Mouse (Mus musculus) stomach, embryonic 14.5 days (tissue): ENCODE results near the gene Eif3k. TPM values are rescaled to one million over a fixed set of nuclear protein-coding genes. Genes with fewer than 3 reads are reported as not detected.

Source experiments
- ATAC-seq: fragments of 200-750 bp; cut with Nextera tagmentation; 2 replicates; pipeline ENCODE4 v1.8.0; 2017; ENCODE audit warnings: low read depth, moderate TSS enrichment; ENCODE audit not compliant: insufficient number of reproducible peaks, insufficient read depth, low FRiP score
- H3K27ac ChIP-seq: fragments of 300-500 bp; sonication (generic); 2 replicates; pipeline ENCODE4 v1.5.1; 2014; ENCODE audit warnings: mild to moderate bottlenecking, low read length, moderate library complexity, mixed read lengths
- H3K27me3 ChIP-seq: fragments of 300-500 bp; sonication (generic); 2 replicates; pipeline ENCODE4 v1.6.1; 2014; ENCODE audit warnings: low read length, control low read depth, mixed read lengths; ENCODE audit not compliant: control insufficient read depth, insufficient read depth
- H3K36me3 ChIP-seq: fragments of 300-500 bp; sonication (generic); 2 replicates; pipeline ENCODE4 v1.6.1; 2014; ENCODE audit warnings: mild to moderate bottlenecking, control low read depth, low read length, moderate library complexity, mixed read lengths; ENCODE audit not compliant: control insufficient read depth, insufficient read depth
- H3K4me1 ChIP-seq: fragments of 300-500 bp; sonication (generic); 2 replicates; pipeline ENCODE4 v1.6.1; 2014; ENCODE audit warnings: low read length, control low read depth, mixed read lengths; ENCODE audit not compliant: control insufficient read depth, insufficient read depth
- H3K4me2 ChIP-seq: fragments of 300-500 bp; sonication (generic); replicated peaks from 2 replicates; pipeline ENCODE4 v1.6.1; 2014; ENCODE audit warnings: low read depth, low read length, control low read depth
- H3K4me3 ChIP-seq: fragments of 300-500 bp; sonication (generic); 2 replicates; pipeline ENCODE4 v1.5.1; 2014; ENCODE audit warnings: low read depth, low read length, control low read depth
- H3K9ac ChIP-seq: fragments of 300-500 bp; sonication (generic); replicated peaks from 2 replicates; pipeline ENCODE4 v1.6.1; 2014; ENCODE audit warnings: low read depth, mild to moderate bottlenecking, control low read depth, low read length, moderate library complexity, mixed read lengths
- H3K9me3 ChIP-seq: fragments of 300-500 bp; sonication (generic); 2 replicates; pipeline ENCODE4 v1.6.1; 2016; ENCODE audit warnings: low read depth, low read length, control low read depth; ENCODE audit not compliant: control insufficient read depth
- WGBS: fragments of 180-500 bp; shearing (Covaris S2); extraction: QIAGEN DNeasy Blood & Tissue Kit; methylation state at CpG from one replicate; pipeline ENCODE4 v1.1.7; 2014; 5-methylcytosine and 5-hydroxymethylcytosine counted together
- polyA plus RNA-seq: library from polyadenylated mRNA; unstranded; fragments of >200 nt; fragmentation: Nextera tagmentation; extraction: Ambion mirVana; gene quantifications from 2 replicates; pipeline ENCODE4 v1.2.1, GENCODE M21; 2014

Gene Eif3k
- 413 and 444 TPM in 2 replicates for polyA plus RNA-seq

DNA sequence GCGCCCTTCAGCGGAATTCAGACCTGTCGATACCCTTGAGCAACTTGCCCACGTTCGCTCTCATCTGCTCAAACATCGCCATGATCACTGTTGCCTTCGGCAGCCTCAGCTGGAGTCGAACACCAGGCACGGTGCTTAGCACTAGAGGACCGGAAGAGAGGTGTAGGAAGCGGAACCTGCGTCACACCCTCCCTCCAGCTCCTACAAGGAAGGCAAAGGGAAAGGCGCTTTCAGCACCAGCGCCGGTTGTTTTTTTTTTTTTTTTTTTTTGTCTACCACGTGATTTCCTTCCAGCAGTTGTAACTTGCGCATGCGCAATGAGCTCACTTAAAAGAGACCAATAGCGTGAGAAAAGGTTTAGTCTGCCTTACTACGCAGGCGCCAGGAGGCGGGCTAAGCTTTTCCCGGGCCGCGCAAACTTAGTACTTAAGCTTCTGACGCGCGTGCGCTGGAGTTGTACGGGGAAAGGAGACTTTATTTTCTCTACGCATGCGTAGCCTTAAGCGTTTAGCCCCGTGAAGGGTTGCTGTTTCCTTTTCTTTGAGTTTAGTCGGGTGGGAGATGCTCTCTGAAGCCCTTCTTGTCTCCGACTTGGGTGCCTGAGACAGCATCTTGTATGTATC lies at the start of gene Eif3k, which contains the start of gene Map4k1:
TSS of gene Eif3k (minus strand) at position 214 of the 623 bp plus-strand sequence.
TSS of gene Map4k1 (plus strand) at position 400 of the 623 bp plus-strand sequence.
- no peaks in the 10 kb centered on the region for H3K9me3 ChIP-seq
- H3K9ac ChIP-seq: peak within 1 kb of the TSS; percentile 71
- WGBS: under 1% methylated on average over 36 of the region's 36 CpGs
- peak; percentile 92 for ATAC-seq
- no peaks in the 10 kb centered on the region for H3K27me3 ChIP-seq
- H3K4me2 ChIP-seq: peak within 1 kb of the TSS; percentile 91
- H3K27ac ChIP-seq: peak within 1 kb of the TSS; percentile 87
- H3K36me3 ChIP-seq: peaks cover 24% of the 10 kb centered on the region
- H3K4me3 ChIP-seq: peak within 1 kb of the TSS; percentile 87
- H3K4me1 ChIP-seq: peaks cover 7% of the 10 kb centered on the region; the same call in 1 of the 2 replicates

DNA sequence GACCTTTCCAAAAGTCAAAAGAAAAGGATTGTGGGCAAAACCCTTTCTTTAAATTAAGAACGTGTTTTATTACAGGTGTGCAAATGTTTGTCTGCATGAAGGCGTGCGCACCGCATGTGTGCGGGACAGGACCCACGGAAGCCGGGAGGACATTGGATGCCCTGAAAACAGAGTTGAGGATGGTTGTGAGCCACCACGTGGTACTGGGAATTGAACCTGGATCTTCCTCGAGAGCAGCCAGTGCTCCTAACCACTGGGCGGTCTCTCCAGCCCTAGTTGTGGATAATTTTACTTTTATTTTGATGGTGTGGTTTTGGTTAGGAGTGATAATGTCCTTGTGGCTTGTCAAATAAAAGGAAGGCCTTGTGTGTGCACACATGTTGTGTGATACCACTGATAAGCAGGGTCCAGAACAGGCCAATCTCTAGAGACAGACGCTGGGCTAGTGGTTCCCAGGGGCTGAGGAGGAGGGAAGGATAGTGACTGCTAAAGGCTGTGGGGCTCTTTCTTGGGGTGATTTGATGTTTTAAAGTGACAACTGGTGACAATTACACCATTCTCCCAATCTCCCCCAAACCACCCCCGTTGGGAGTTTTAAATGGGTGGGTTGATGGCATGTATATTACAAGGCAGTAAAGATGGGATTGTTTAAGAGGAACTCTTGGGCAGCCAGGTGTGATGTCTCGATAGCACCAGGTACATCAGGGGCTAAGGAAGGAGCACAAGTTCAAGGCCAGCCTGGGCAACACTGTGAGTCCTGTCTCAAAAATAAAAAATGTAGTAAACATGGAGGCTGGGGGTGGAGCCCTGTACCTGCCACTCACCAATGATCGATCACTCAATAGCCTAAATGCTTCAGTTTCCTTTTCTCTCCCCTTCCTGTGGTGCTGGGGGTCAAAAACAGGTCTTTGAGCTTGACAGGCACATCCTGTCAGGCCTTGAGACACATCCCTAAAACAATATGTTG lies 48.3 kb upstream of the Eif3k start:
- Histone ChIP-seq H3K4me2 (no peak overlapping the region), H3K36me3 (no peaks in the 10 kb centered on the region), H3K9me3 (no peaks in the 10 kb centered on the region), H3K4me1 (no peaks in the 10 kb centered on the region), H3K27ac (no peak overlapping the region), H3K27me3 (no peaks in the 10 kb centered on the region), H3K4me3 (no peak overlapping the region), H3K9ac (no peak overlapping the region)
- no peak; the same call in 1 of the 2 replicates for ATAC-seq
- 87% methylated on average over 14 of the region's 14 CpGs for WGBS

DNA sequence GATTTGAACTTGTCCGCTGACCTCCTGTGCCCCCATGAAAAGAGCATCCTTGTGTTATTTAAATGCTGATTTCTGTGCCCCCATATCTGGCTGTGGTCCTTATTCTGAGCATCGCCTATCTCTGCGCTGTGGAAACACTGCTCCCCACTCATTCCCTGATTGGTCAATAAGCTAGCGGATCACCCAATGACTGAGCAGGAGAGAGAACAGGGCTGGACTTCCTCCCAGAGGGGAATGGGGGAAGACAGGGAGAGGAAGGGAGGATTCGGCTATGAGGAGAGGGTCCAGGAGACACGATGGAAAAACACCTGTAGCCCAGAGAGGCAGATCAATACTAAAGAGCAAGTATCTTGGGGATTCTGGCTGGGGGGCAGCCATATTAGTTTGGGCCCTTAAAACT lies 47.1 kb upstream of the Eif3k start:
- Histone ChIP-seq H3K27me3 (no peaks in the 10 kb centered on the region), H3K4me2 (no peak overlapping the region), H3K27ac (no peak overlapping the region), H3K9me3 (no peaks in the 10 kb centered on the region), H3K36me3 (no peaks in the 10 kb centered on the region), H3K4me1 (no peaks in the 10 kb centered on the region), H3K9ac (no peak overlapping the region), H3K4me3 (no peak overlapping the region)
- no peak for ATAC-seq
- WGBS: 80% methylated on average over 6 of the region's 6 CpGs

DNA sequence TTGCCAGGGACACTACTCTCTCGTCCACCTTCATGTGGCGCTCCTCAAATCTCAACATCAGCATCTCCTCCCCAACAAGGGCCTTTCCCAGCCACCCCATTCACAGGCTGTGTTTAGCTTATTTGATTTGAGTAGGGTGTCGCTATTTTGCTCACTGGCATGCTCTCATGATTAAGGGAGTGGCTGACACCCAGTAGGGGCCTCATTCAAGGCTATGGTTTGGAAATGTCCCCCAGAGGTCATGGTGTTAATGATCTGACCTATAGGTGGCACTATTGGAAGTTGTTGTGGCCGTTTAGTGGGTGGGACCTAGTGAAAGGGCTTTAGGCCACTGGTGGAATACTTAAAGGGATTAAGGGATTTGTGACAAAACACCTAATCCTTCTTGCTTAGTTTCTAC lies 45.1 kb upstream of the Eif3k start:
- Histone ChIP-seq H3K27ac (no peak overlapping the region), H3K4me3 (no peak overlapping the region), H3K4me2 (no peak overlapping the region), H3K9me3 (no peaks in the 10 kb centered on the region), H3K27me3 (no peaks in the 10 kb centered on the region), H3K36me3 (no peaks in the 10 kb centered on the region), H3K4me1 (no peaks in the 10 kb centered on the region), H3K9ac (no peak overlapping the region)
- 78% methylated on average over 4 of the region's 4 CpGs for WGBS
- ATAC-seq: no peak

DNA sequence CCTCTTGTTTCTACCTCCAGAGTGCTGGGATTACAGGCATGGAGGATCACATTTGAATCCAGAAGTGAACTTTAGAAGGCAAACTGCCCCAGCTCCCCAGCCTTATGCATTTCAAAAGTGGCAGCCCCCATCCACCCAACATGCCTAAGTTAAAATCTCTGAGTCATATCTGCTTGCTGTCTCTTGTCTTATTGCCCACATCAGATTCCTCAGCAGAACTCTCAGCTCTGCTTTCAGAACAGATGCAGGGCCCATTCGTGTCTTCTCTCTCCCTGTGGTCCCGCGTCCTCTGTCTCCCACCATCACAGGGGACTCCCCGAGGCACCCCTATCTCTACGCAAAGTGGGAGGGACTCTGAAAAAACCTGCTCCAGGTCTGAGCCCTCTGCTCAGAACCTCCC lies 44.5 kb upstream of the Eif3k start:
- H3K9me3 ChIP-seq: no peaks in the 10 kb centered on the region
- H3K36me3 ChIP-seq: no peaks in the 10 kb centered on the region
- no peak overlapping the region for H3K4me3 ChIP-seq
- H3K4me2 ChIP-seq: no peak overlapping the region
- no peak for ATAC-seq
- WGBS: 88% methylated on average over 5 of the region's 5 CpGs
- H3K27ac ChIP-seq: no peak overlapping the region
- H3K27me3 ChIP-seq: no peaks in the 10 kb centered on the region
- H3K4me1 ChIP-seq: no peaks in the 10 kb centered on the region
- H3K9ac ChIP-seq: no peak overlapping the region

DNA sequence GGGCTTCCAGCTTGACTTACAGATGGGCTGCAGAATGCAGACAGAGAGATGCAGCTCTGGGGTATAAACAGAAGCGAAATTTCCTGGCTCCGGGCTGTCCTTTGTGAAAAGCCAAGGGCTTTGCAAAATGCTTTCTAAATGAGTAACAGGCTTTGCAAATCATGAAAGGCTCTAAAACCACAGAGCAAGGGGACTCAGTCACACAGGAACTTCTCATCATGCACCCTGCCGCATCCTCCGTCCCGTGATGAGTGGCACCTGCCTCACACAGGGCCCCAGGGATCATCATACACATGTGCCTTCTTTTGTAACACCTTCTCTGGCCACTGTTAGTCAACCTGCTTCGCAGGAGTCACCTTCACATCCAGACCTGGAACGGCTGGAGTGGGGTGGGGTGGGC lies 43.9 kb upstream of the Eif3k start:
- H3K4me1 ChIP-seq: no peaks in the 10 kb centered on the region
- H3K4me2 ChIP-seq: no peak overlapping the region
- no peak overlapping the region for H3K4me3 ChIP-seq
- ATAC-seq: no peak
- peaks cover 2% of the 10 kb centered on the region; the same call in 1 of the 2 replicates for H3K27me3 ChIP-seq
- H3K36me3 ChIP-seq: no peaks in the 10 kb centered on the region
- WGBS: 80% methylated on average over 7 of the region's 7 CpGs
- no peak overlapping the region for H3K9ac ChIP-seq
- no peak overlapping the region for H3K27ac ChIP-seq
- H3K9me3 ChIP-seq: no peaks in the 10 kb centered on the region

DNA sequence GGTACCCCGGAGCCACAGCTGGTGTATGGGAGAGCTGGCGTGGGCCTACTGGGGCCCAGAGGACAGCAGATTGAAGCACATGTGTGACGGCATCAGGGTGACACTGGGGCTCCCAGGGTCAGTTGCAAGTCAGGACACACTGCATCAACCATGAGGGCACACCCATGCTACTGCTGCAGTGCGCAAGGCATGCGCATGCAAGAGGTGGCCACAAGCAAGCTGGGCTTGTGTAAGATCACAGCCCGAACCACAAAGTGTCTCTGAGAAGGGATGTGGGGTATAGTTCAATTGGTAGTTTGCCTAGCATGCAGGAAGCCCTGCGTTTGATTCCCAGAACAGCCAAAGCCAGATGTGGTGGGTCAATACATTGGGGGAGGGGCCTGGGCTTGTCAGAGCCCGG lies 41.9 kb upstream of the Eif3k start:
- H3K4me1 ChIP-seq: peaks cover 8% of the 10 kb centered on the region; the same call in 1 of the 2 replicates
- H3K36me3 ChIP-seq: no peaks in the 10 kb centered on the region
- H3K27me3 ChIP-seq: peaks cover 23% of the 10 kb centered on the region
- H3K9ac ChIP-seq: no peak overlapping the region
- H3K4me2 ChIP-seq: no peak overlapping the region
- no peaks in the 10 kb centered on the region; the same call in 1 of the 2 replicates for H3K9me3 ChIP-seq
- H3K4me3 ChIP-seq: no peak overlapping the region
- H3K27ac ChIP-seq: no peak overlapping the region
- no peak for ATAC-seq
- 87% methylated on average over 8 of the region's 8 CpGs for WGBS

DNA sequence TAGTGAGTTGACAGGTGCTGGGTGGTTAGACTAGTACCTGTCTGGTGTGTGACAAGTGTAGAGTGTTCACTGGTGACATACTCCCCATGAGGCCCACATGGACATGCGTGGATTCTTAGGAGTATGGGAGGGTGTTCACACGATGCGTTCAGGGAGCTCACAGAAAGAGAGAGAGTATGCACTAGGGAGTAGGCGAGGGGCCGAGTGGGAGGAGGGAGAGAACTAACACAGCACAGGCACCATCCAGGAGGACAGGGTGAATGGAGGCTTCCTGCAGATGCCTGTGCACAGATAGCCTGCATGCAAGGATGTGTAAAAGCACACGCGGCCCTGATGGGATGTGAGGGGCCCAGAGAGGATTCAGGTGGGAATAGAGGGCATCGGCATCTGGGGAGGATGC lies 40.8 kb upstream of the Eif3k start:
- H3K4me1 ChIP-seq: peaks cover 8% of the 10 kb centered on the region; the same call in 1 of the 2 replicates
- peaks cover 24% of the 10 kb centered on the region for H3K27me3 ChIP-seq
- 83% methylated on average over 8 of the region's 8 CpGs for WGBS
- H3K4me2 ChIP-seq: no peak overlapping the region
- ATAC-seq: no peak
- H3K36me3 ChIP-seq: no peaks in the 10 kb centered on the region
- H3K4me3 ChIP-seq: no peak overlapping the region
- H3K27ac ChIP-seq: no peak overlapping the region
- H3K9me3 ChIP-seq: no peaks in the 10 kb centered on the region; the same call in 1 of the 2 replicates
- no peak overlapping the region for H3K9ac ChIP-seq
